Mouse (Mus musculus): ENCODE results near the gene Mdh1b. TPM values are rescaled to one million over a fixed set of nuclear protein-coding genes. Genes with fewer than 3 reads are reported as not detected.
A peak's percentile ranks its signal among the peaks of the same experiment; 100 is the strongest.

Gene Mdh1b
- total RNA-seq (2021) = not detected
- long read RNA-seq, experiment 1 = 0 reads
- long read RNA-seq, experiment 2 = 0 reads

DNA sequence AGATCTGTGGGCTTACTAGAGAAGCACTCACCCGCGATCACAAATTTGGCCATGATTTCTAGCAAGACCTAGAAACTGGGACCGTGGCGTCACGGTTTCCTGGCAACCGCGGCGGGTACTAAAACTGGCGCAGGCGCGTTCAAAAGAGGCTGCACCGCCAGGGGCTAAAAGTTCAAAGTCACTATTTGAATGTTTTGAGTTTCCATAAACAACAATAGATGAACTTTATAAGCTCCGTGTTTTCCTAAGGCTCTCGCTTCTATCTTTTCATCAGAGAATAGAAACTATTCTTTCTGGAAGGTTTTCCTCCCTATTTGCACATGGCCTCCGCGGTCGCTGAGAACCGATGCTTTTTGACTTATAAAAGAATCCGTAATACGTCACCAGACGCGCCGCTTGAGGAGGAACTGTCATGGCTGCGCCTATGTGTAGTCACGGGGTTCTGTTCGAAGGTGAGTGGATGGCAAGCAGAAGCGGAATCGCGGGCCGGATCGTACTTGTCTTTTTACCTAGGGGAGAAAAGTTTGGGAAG, at the start of gene Mdh1b, which contains the start of gene Fastkd2:
Mdh1b (minus strand) TSS at position 79 of the 532 bp plus-strand sequence.
Fastkd2 (plus strand) TSS at position 375 of the 532 bp plus-strand sequence.
- peak; percentile 85 for DNase-seq
- peak within 1 kb of the TSS; percentile 97 for H3K4me3 ChIP-seq
- peak within 1 kb of the TSS; percentile 80 for H3K27ac ChIP-seq
- intact Hi-C loops (cut with DNase I) = no loop called here
- peak; percentile 30 for TF ChIP-seq CTCF (IDR thresholded peaks at IDR 0.05)

DNA sequence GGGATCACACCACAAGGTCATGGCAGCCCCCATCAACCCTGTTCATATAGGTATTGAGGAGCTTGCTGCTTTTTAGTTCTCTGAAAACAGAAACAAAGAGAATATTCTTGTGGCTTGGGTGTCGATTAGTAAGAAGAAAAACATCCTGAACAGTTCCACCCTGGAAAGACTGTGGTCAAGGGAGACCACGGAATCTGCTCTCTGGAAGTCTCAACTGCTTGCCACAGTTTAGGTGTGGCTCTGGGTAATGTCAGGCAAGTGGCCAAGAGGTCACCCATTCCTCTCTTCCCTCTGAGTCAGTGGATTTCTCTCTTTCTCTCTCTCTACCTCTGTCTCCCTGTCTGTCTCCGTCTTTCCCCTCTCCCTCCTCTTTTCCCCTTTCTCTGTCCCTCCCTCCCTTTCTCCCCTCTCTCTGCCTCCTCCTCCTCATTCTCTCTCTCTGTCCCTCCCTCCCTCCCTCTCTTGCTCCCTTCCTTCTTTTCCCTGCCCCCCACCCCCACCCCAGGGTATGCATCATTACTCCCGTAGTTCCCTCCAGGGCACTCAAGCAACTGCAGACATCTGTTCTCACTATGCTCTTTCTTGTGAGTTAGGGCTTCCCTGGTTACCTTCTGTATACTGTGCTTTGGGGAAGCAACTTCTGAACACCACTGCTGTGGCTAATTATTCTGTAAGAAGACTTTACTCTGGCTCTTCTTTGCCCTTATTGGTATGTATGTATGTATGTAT, 46.9 kb upstream of the Mdh1b start:
- intact Hi-C loops (cut with DNase I) = no loop called here
- H3K4me3 ChIP-seq = no peak overlapping the region
- TF ChIP-seq CTCF (IDR thresholded peaks at IDR 0.05) = no peak
- H3K27ac ChIP-seq = no peak overlapping the region
- DNase-seq = no peak

DNA sequence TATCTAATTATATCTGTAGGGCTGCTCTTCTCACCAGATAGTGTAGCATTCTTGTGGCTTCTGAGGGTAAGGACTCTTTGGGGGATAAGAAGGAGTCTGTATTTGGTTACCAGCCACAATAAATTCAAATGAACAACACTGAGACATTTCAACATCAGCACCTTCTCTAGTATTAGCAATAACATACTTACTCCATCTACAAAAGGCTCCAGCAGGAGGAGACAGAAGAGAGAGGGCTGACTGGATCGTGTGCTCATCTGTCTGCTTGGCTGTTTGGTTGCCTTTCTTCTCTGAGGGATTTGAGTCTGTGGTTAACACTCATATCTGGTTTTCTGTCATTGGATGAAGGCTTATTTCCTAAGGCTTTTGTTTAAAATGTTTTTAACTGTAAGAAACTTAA, 46.3 kb upstream of the Mdh1b start:
- TF ChIP-seq CTCF (IDR thresholded peaks at IDR 0.05) = no peak
- DNase-seq = no peak
- no peak overlapping the region for H3K27ac ChIP-seq
- intact Hi-C loops (cut with DNase I) = no loop called here
- H3K4me3 ChIP-seq = no peak overlapping the region

DNA sequence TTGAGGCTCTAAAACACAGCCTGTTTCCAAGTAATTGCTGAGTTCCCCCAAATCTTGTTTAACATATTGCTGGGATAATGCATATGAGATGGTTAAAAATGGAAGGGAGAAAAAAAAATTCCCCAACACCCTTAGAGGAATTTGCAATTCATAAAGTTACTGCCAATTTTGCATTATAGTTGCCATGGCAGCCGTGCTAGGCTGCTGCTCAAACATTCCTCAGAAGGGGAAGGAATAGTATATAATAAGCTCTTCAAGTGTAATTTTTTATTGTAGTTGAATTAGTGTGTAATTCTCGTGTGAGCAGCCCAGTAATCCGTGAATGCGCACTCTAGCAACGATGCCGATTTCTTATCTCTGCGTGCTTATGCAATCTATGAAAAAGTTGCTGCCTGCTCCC, 40.2 kb upstream of the Mdh1b start:
- intact Hi-C loops (cut with DNase I) = no loop called here
- TF ChIP-seq CTCF (IDR thresholded peaks at IDR 0.05) = no peak
- H3K27ac ChIP-seq = no peak overlapping the region
- no peak overlapping the region for H3K4me3 ChIP-seq
- DNase-seq = no peak

DNA sequence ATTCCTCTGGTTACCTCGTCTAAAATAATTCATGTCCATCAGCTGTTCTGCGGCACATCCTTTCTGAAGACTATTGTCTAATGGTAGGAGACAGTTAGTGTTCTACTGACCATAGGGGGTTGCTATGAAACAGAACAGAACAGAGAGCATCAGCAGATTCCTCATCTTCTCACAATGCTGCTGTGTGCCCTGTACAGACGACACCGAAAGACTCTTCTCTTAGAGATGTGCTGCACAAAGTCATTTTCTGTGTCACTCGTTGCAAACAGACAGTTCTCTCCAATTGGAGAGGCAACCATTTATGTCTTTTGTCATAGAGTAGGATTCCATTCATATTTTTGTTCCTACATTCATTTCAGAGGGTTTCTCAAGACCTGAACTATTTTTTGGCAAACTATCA, 39.0 kb upstream of the Mdh1b start, which contains the start of gene 4933402D24Rik:
4933402D24Rik (minus strand) TSS at position 101 of the 400 bp plus-strand sequence.
- no peak within 1 kb of the TSS for H3K4me3 ChIP-seq
- TF ChIP-seq CTCF (IDR thresholded peaks at IDR 0.05) = no peak
- DNase-seq = no peak
- intact Hi-C loops (cut with DNase I) = no loop called here
- no peak within 1 kb of the TSS for H3K27ac ChIP-seq

DNA sequence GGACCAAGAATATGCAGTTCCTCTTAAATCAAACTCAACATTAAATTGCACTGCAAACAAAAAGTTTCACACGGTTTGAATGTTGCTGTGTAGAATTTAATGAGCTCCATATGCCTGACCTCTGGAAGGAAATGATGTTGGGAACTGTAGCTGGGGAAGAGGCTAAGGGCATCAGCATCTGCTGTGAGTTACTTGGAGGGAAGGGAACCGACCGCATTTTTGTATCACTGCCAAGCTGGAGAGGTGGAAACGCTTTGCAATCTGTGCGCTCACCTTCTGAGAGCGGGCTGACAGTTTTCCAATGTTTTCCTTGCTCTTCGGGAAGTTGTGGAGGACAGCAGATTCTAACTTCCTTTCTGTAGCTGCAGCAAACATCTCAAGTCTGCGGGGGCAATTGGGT, 38.0 kb upstream of the Mdh1b start:
- intact Hi-C loops (cut with DNase I) = no loop called here
- H3K27ac ChIP-seq = no peak overlapping the region
- H3K4me3 ChIP-seq = no peak overlapping the region
- DNase-seq = peak; percentile 19
- no peak for TF ChIP-seq CTCF (IDR thresholded peaks at IDR 0.05)

DNA sequence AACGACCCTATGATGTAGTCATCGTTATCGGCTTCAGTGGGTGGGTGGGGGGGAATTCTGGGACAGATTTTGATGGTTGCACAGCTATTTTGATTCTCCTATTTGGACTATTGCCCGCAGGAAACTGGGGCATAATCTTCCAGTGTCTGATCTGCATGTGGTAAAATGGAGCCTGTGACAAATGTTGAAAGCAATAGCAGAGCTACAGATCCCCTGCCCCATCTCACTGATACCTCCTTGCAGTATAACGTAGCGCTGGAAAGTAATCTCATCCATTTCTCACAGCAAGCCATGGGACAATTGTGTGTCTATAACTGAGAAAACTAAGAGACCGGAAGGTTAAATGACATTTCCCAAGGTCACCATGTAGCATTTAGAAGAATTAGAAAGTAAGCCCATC, 34.3 kb upstream of the Mdh1b start:
- H3K27ac ChIP-seq = no peak overlapping the region
- intact Hi-C loops (cut with DNase I) = loop anchor here (5.0 kb wide), 1 partner anchor 683 kb away; no protein-coding TSS in a partner anchor
- TF ChIP-seq CTCF (IDR thresholded peaks at IDR 0.05) = no peak
- H3K4me3 ChIP-seq = no peak overlapping the region
- no peak for DNase-seq

DNA sequence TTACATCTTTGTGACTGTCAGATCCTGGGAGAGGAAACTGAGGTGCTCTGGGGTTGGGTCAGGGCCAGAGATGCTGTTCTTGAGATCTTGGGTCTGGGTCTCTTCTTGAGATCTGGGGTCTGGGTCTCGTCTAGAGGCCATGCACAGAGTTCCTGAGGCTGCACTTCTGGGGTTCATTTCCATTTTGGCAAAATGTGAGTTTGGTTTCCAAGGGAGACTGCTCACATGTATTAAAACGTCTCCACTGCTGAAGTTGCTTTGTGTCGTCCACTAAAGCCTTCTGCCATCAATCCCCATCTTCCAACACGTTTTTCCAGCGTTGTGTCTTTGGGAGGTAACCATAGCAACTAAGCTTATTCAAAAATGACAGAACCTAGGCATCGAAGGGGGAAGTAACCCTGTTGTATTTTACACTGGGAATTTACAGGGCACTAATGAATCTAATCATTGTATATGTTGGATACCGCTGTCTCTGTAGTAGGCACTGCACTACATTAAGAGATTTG, 33.8 kb upstream of the Mdh1b start:
- Histone ChIP-seq H3K27ac (no peak overlapping the region), H3K4me3 (no peak overlapping the region)
- no peak for TF ChIP-seq CTCF (IDR thresholded peaks at IDR 0.05)
- intact Hi-C loops (cut with DNase I) = loop anchor here (5.0 kb wide), 1 partner anchor 683 kb away; no protein-coding TSS in a partner anchor
- DNase-seq = no peak

DNA sequence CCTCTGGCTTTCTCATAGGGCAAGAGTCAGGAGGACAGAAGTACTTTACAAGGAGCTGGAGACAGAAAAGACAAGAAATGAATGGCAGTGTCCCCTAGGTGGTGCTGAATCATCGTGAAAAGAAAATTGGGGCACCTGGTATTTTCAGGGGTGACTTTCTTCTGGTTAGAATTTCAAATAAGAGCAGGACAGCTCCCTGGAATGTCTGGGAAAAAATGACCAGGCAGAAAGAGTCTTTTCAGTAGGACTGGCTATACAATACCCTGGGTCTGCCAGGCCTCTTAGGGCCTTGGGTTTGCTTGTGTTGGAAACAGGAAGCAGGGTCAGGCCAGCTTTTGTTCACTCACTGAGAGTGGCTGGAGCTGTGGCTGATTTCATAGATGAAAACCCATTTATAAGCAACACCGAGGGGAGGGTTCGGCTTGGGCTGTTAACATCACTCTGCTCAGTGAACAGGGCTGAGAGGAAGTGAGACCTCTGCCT, 33.1 kb upstream of the Mdh1b start:
- intact Hi-C loops (cut with DNase I) = loop anchor here (5.0 kb wide), 1 partner anchor 684 kb away; no protein-coding TSS in a partner anchor
- peak; percentile 21 for DNase-seq
- H3K27ac ChIP-seq = no peak overlapping the region
- TF ChIP-seq CTCF (IDR thresholded peaks at IDR 0.05) = peak; percentile 53
- H3K4me3 ChIP-seq = no peak overlapping the region

DNA sequence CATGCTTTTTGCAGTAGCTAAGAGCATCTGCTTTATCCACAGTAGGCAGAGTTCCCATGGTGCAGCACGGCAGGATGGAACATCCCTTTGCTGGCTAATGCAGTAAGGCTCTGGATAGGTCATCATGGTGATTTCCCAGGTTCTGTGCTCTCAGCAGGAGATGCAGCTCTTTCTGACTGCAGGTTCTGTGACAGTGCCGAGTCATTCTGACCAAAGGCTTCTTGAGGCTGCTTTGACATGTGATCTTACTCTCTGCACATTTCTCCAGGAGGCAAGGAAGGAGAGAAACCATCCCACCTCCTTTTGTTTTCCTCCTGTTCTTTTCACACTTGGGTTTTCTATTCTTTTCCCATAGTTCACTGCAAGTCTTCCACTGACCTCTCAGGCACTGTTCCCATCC, 25.9 kb upstream of the Mdh1b start:
- H3K27ac ChIP-seq = no peak overlapping the region
- no peak for TF ChIP-seq CTCF (IDR thresholded peaks at IDR 0.05)
- no peak overlapping the region for H3K4me3 ChIP-seq
- intact Hi-C loops (cut with DNase I) = no loop called here
- DNase-seq = no peak

DNA sequence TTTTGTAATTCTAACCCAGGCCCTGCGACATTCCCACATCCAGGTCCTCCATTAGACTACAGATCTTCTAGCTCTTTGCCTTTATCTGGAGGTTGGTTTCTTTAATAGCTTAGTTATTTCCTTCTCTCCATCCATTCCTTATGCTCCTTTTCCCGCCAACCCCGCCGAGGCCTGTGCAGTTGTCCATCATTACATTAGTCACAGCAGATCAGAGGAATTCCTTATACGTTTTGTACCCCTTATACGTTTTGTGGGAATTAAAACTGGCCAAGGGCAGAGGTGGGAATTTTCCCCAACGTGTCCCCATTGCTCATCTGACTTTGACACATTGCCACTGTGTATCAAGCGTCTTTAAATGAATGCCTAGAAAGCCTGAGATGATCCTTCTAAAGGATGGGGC, 322 bp downstream of the Mdh1b start:
- Histone ChIP-seq H3K4me3 (peak overlapping the region; percentile 97), H3K27ac (peak overlapping the region; percentile 80)
- no peak for DNase-seq
- TF ChIP-seq CTCF (IDR thresholded peaks at IDR 0.05) = no peak
- intact Hi-C loops (cut with DNase I) = no loop called here

DNA sequence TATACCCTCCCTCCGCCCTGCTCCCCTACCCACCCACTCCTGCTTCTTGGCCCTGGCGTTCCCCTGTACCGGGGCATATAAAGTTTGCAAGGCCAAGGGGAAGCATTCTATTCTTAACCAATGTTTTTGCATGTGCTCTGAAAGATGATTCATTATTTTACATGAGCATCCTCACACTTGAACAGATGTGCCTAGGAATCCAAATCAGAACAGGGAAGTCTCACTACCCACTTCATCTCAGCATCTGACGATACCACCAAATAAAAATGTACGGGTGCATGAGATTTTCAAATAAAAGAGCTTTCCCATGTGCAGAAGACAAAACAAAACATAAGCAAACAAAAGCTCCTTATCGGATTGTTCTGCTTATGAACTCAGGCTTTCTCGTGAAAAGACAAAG, 10.0 kb downstream of the Mdh1b start:
- intact Hi-C loops (cut with DNase I) = no loop called here
- no peak for TF ChIP-seq CTCF (IDR thresholded peaks at IDR 0.05)

DNA sequence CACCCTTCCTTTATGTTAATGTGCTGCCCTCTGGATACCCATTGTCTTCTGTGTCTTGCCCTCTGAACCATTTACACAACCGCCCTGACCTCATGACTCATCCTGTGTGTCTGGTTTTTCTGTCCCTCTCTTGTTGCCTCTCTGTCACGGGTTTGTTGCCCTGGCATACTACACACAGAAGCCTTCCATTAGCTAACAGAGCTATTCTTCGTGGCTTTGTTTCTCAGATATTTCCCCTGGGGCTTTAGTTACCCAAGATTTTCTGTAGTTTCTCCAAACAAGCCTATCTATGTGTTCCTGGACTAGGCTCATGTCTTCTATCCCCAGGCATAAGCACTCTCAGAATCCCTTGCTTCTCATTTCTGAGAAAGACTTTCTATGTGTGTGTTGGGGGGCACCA, 21.2 kb downstream of the Mdh1b start:
- no peak for DNase-seq
- no peak overlapping the region for H3K27ac ChIP-seq
- intact Hi-C loops (cut with DNase I) = no loop called here
- H3K4me3 ChIP-seq = no peak overlapping the region
- no peak for TF ChIP-seq CTCF (IDR thresholded peaks at IDR 0.05)

More for the DNA sequence above, 10.0 kb downstream of the Mdh1b start:
- Histone ChIP-seq H3K4me3 (no peak overlapping the region), H3K27ac (no peak overlapping the region)
- no peak for DNase-seq
